Mouse (Mus musculus) bone marrow, adult 2 months (tissue): Measurements from ENCODE around the gene Nipsnap2.

Source experiments
- CTCF ChIP-seq: fragments of 200-500 bp; IDR thresholded peaks from 2 replicates; pipeline ENCODE4 v1.5.1; 2011; ENCODE audit warnings: low read length, control low read depth; ENCODE audit not compliant: control insufficient read depth, insufficient read depth
- POLR2A ChIP-seq: fragments of 200-500 bp; IDR thresholded peaks from 2 replicates; pipeline ENCODE4 v1.6.1; 2011; ENCODE audit warnings: low read depth, mild to moderate bottlenecking, control low read depth, low read length, borderline replicate concordance; ENCODE audit not compliant: control insufficient read depth

DNA sequence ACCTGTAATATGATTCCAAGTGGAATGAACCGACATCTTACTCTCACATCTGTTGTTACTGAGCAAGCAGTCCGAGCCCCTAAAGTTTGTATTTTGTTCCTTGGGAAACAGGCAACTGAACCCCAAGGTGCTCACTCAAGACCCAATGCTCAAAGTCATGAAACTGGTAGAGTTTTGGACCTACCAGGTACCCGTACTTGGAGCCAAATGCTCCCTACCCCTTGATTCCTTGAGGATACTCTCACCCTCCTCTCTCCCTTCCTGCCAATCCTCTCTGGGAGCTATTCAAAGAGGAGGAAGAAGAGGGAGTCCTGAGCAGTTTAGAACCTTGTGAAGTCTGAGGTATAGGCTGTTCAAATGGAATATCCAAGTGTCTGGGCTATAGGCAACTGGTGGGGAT is 1.9 kb downstream of the Nipsnap2 start:
- TF ChIP-seq CTCF: no peak
- TF ChIP-seq POLR2A: no peak
